9 mouse cellular contexts compared by ENCODE assay signal in the genomic region with DNA sequence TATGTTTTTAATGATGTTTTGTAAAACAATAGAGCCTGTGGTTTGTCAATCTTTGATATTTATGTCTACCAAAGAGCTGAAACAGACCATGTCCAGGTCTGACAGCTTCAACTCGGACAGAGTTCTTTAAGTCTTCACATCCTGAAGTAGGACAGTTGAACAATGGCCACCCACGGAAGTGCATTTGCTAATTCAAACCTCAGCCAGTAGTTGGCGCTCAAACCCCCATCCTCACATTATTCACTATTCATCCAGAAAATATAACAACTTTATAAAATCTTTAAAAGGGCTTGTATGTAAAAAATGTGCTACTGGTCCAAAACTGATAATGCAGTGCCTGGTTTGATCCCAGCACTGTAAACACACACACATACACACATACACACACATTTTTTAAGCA.
DNase-seq lines count a peak whose midpoint lies in the region; TF ChIP-seq lines count a peak whose summit lies in the region.
"Had no signal": no experiment of that assay in that cellular context is flagged by ENCODE, and none has a peak within 500 bp of the region (broad histone marks: within the 10 kb centered on the region; RNA-seq: fewer than 3 reads in every experiment).

No protein-coding gene starts in this region.

- H3K27ac ChIP-seq in layer of hippocampus, adult 2 months, result no peak overlapping the region
- H3K27ac ChIP-seq: hindbrain, embryonic 10.5 days; liver, embryonic 15.5 days had no signal

- H3K4me3 ChIP-seq in layer of hippocampus, adult 2 months, result no peak overlapping the region
- H3K4me3 ChIP-seq: hindbrain, embryonic 10.5 days; liver, embryonic 15.5 days had no signal

- peak in 1 of 2 experiments; percentile 10 for DNase-seq in layer of hippocampus, adult 2 months (ENCODE audit: low spot score in 2 of 2)
- DNase-seq in layer of hippocampus, postnatal 14 days (ENCODE audit: low spot score in 2 of 2), result no peak
- DNase-seq in ES-CJ7 (ENCODE audit: low read depth, low spot score), result peak; percentile 7
- DNase-seq in adrenal gland, postnatal 10 days, result peak; percentile 37
- peak; percentile 71 for DNase-seq in naive thymus-derived CD4-positive, alpha-beta T cell, adult 2 months (ENCODE audit: low read depth)
- no peak for DNase-seq in left cerebral cortex, adult 9 months (ENCODE audit: low spot score in 2 of 2)
- DNase-seq in layer of hippocampus, adult 18-20 months (ENCODE audit: low spot score in 2 of 2), result no peak

- TF ChIP-seq CTCF in layer of hippocampus, adult 2 months (conservative IDR thresholded peaks at IDR 0.05), result peak; percentile 78

Comparison
In these comparisons a context has a peak if more than half of its experiments do, and no peak if none do; other contexts are left out.
1. DNase-seq: peak in ES-CJ7 (single experiment), adrenal gland, postnatal 10 days (single experiment) and naive thymus-derived CD4-positive, alpha-beta T cell, adult 2 months (single experiment); none in layer of hippocampus, postnatal 14 days (0 of 2), left cerebral cortex, adult 9 months (0 of 2) and layer of hippocampus, adult 18-20 months (0 of 2).